Mouse (Mus musculus) embryonic fibroblast, embryonic 13.5 days (primary cell): ENCODE data around the gene Adam12. TPM values are rescaled to one million over a fixed set of nuclear protein-coding genes. Genes with fewer than 3 reads are reported as not detected.

Experiments
- H3K27ac ChIP-seq: 2 replicates; pipeline ENCODE4 v1.5.1; 2012; ENCODE audit warnings: low read length, control low read depth, inconsistent platforms; ENCODE audit not compliant: insufficient read depth
- H3K4me1 ChIP-seq: 2 replicates; pipeline ENCODE4 v1.6.1; 2011; ENCODE audit warnings: low read length; ENCODE audit not compliant: control insufficient read depth, insufficient read depth
- H3K4me3 ChIP-seq: 2 replicates; pipeline ENCODE4 v1.5.1; 2011; ENCODE audit warnings: mild to moderate bottlenecking, control low read depth, low read length; ENCODE audit not compliant: insufficient read depth
- CTCF ChIP-seq: IDR thresholded peaks from 2 replicates; pipeline ENCODE4 v1.5.1; 2011; ENCODE audit warnings: mild to moderate bottlenecking, control low read depth, low read length, moderate library complexity, borderline replicate concordance; ENCODE audit not compliant: insufficient read depth
- POLR2A ChIP-seq: IDR thresholded peaks from 2 replicates; pipeline ENCODE4 v1.6.1; 2011; ENCODE audit warnings: low read depth, mild to moderate bottlenecking, control low read depth, low read length, moderate library complexity
- polyA plus RNA-seq: library from polyadenylated mRNA; stranded (reverse); fragments of >200 nt; gene quantifications from 2 replicates; pipeline ENCODE4 v1.2.4, GENCODE M21; 2011; ENCODE audit warnings: low read depth; ENCODE audit not compliant: missing spikeins, insufficient read length

Adam12 gene
- polyA plus RNA-seq, 1 experiment: 104 TPM

DNA sequence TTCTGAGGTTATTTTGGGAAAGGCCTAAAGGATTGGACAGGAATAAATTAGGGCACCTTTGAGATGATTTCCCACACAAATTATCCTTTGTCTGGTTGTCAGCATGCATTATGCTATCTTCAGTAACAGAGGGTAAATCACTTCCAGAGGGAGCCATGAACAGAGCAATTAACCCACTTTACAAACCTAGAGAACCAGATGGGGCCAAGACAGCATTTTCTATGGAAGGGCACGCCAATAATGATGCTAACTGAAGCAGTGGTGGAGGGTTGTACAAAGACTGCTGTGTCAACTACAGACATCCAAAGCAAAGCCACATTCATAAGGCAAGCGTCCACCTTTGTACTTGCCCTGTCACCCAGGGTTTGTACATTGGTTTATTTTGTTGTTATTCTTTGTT lies 99.6 kb downstream of the Adam12 start:
- no peak overlapping the region for H3K4me3 ChIP-seq
- H3K27ac ChIP-seq: no peak overlapping the region
- TF ChIP-seq CTCF (no peak), POLR2A (no peak)
- H3K4me1 ChIP-seq: no peaks in the 10 kb centered on the region; the same call in 1 of the 2 replicates

DNA sequence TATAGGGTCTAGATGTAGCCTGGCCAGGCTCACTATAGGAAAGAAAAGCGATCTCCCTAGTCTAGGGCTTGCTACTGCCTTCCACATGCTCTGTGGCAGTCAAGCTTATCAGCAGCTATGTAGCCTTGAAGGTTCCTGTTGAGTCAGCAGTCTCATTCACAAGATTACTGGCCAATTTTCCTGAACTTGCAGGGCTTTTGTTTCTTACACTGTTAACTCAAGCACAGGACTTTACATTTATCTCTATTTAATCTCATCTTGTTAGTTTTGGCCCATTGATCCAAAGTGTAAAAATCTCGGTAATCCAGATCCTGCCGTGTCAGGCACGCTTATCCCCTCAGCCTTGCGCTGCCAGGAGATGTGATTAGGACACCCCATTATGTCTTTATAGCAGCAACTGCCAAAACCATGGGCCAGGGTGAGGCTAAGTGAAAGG lies 103.8 kb downstream of the Adam12 start:
- no peak for TF ChIP-seq CTCF
- TF ChIP-seq POLR2A: no peak
- H3K4me1 ChIP-seq: no peaks in the 10 kb centered on the region; the same call in 1 of the 2 replicates
- no peak overlapping the region for H3K4me3 ChIP-seq
- no peak overlapping the region for H3K27ac ChIP-seq

DNA sequence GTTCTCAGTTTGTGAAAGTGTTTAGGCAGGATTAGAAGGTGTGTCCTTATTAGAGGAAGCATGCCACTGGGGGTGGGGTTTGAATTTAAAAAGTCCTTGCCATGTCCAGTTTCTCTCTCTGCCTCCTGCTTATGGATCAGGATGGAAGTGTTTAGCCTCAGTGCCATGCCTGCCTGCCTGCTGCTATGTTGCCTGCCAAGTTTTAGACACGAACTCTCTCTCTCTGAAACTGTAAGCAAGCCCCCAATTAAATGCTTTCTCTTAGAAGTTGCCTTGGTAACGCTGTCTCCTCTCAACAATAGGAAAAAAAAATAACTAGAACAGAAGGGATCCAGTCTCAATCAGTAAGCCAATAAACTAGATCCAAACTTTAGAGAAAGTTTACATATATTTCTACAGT lies 110.5 kb downstream of the Adam12 start:
- TF ChIP-seq CTCF (no peak), POLR2A (no peak)
- Histone ChIP-seq H3K4me3 (no peak overlapping the region), H3K4me1 (peaks cover 8% of the 10 kb centered on the region), H3K27ac (peak overlapping the region; percentile 95)

DNA sequence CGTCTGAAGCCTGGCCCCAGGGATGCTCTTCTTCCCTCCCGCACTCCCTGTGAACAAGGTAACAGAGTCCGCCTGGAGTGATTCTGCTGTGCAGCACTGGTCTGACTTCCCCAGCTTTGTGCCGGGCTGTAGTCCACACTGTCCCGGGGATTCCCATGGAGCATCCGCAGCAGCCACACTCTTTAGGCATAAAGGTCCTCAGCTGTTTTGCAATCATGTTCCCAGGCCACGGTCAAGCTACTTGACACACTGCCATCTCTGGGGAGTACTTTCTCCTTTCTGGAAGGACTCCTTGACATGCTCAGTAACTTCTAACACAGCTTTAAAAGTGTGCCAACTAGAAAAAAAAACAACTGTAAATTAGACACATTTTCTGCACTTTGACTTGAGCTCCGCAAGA lies 116.5 kb downstream of the Adam12 start:
- Histone ChIP-seq H3K4me3 (no peak overlapping the region), H3K4me1 (peaks cover 25% of the 10 kb centered on the region), H3K27ac (peak overlapping the region; percentile 99)
- no peak for TF ChIP-seq CTCF
- no peak for TF ChIP-seq POLR2A

DNA sequence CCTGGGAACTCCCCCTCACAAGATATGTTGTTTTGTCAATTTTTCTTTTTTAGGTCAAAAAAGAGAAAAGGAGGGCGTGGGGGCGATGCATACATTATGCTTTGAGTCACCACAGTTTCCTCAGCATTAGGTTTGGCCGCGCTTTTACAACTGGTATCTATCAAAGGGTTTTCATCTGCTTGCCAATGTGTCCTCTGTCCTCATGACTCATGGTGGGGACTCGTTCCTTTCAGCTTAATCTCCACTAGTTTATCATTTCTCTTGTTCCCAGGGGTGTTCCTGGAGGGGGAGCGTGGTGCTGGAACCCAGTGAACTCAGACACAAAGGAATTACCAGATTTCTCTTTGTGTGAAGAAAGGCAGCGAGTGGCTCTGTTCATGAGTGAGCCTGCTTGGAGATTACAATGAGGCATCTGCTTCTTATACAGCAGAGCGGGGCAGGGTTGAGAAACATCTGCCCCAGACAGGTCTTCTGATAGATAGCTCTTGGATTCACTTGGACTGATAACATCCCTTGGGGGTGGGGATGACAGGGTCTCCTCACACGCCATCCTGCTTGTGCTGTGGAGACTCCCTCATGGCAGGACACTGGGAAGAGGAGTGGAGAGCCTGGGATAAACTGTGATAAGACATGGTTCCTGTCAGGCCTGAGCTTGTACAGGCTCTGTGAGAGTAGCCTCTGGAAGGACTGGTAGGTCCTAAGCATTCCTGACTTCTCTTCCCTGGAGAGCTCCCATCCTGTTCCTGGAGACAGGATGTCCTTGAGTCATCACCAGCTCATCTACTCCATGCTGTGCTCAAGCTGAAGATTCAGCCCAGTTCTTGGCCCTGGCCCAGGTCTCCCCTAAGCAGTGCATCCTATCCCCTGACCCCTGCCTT lies 117.4 kb downstream of the Adam12 start:
- Histone ChIP-seq H3K4me3 (no peak overlapping the region), H3K4me1 (peaks cover 28% of the 10 kb centered on the region), H3K27ac (peak overlapping the region; percentile 99)
- TF ChIP-seq POLR2A: no peak
- no peak for TF ChIP-seq CTCF

DNA sequence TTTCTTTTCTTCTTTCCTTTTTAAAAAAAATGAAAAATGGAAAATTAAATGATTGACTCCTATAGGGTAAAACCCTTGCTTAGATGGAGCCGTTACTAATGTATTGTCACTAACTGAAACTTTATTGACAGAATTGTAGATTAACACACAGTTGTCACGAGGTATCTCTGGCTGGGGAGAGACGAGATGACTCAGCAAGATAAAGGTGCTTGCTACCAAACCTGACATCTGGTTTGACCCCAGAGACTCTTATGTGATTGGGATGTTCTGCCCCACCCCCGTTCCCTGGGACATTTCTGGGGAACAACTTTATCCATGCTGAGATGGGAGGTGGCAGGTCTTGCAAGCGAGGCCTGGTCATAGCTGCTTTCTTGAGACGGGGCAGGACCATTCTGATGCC lies 118.1 kb downstream of the Adam12 start:
- no peak for TF ChIP-seq CTCF
- TF ChIP-seq POLR2A: no peak
- H3K4me3 ChIP-seq: no peak overlapping the region
- peak overlapping the region; percentile 99 for H3K27ac ChIP-seq
- peaks cover 30% of the 10 kb centered on the region for H3K4me1 ChIP-seq

DNA sequence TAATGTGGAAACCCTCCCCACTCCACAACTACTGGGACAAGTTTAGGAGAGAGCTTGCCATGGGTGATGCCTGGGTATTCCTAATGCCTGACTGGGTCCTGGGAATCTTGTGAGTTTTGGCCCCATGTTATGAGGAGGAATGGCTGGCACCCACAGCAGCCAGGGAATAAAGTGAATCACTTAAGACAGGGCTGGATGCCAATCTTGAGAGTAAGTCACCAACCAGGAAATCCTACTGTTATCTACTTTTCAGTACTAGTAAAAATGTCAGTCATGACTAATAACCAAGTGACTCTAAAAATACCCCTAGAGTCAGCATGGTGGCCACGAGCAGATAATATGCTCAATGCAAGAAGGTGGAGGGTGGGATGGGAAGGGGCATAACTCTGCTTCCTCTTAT lies 121.8 kb downstream of the Adam12 start:
- TF ChIP-seq POLR2A (no peak), CTCF (no peak)
- H3K4me1 ChIP-seq: peaks cover 32% of the 10 kb centered on the region
- H3K4me3 ChIP-seq: no peak overlapping the region
- H3K27ac ChIP-seq: peak overlapping the region; percentile 90

DNA sequence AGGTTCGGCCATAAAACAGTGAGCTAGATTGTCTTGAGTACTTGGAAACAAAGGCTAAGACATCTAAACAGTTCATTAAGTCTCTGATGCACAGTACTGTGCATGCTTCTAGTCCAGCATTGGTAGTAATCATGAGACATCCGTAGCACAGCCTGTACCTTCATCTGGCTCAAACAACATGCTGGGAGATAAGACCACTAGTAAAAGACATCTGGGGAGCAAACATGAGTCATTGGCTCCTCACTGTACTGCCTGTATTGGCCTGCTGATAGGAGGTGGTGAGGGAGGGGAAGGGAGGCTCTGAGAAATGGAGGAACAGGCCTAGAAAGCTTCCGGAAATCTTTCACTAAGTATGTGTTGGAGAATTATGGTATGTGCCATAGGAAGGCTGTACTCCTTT lies 124.1 kb downstream of the Adam12 start:
- H3K4me3 ChIP-seq: no peak overlapping the region
- peaks cover 21% of the 10 kb centered on the region for H3K4me1 ChIP-seq
- peak overlapping the region; percentile 87 for H3K27ac ChIP-seq
- no peak for TF ChIP-seq POLR2A
- no peak for TF ChIP-seq CTCF

DNA sequence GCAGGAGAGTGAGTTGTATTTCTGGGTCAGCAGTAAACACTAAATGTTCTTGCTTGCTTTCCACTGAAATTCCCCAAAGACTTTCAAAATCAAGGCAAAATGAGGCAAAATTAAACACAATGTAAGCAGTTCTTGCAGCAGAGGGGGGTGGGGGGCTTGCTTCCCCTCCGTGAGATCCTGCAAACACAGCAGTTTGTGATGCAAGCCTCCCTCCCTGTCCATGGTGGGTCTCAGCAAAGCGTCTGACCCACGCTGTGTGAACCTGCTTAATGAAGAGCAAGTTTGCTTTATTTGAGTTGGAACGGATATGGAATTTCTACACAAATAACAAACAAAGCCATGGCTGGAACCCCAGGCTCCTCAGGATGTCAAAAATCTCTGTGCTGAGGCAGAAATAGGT lies 132.9 kb downstream of the Adam12 start:
- Histone ChIP-seq H3K4me3 (no peak overlapping the region), H3K4me1 (peaks cover 6% of the 10 kb centered on the region; the same call in 1 of the 2 replicates), H3K27ac (peak overlapping the region; percentile 21; the same call in 1 of the 2 replicates)
- no peak for TF ChIP-seq CTCF
- no peak for TF ChIP-seq POLR2A

DNA sequence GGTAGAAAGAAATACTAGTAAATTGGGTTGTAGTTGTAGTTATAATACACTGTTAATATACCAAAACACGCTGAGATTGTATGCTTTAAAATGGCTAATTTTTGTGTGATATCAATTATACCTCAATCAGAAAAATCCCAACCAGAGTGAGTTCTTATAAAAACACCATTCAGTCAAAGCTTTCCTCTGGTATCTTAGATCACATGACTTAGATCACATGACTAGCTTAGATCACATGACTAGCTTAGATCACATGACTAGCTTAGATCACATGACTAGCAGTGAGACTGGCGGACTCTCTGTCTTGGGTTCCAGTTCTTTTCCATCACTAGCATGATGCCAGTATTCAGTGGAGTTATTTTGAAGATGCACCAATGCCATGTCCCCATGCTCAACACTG lies 134.1 kb downstream of the Adam12 start:
- Histone ChIP-seq H3K4me1 (peaks cover 6% of the 10 kb centered on the region; the same call in 1 of the 2 replicates), H3K4me3 (no peak overlapping the region), H3K27ac (peak overlapping the region; percentile 8)
- no peak for TF ChIP-seq CTCF
- no peak for TF ChIP-seq POLR2A

DNA sequence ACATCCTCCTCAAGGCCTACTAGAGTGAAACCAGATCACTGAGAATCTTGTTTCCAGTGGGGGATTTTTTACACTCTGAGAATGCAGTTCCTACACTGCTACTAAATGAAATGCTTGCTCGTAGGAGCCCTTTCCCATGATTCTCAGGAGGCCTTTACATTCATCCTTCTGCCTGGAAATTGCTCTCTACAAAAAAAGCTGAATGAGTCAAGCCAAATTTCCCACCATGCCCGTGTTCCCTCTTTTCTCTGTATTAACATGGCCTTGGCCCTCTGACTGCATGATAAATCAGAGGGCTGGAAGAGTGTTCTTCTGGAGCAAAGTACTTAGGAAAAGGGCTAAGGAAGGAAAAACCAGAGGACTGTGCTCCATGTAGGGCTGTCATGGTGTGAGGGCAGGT lies 138.1 kb downstream of the Adam12 start:
- H3K4me3 ChIP-seq: no peak overlapping the region
- H3K27ac ChIP-seq: 0 out of 2 replicates have a peak overlapping the region, but pooled peaks have one; percentile 50
- TF ChIP-seq CTCF (no peak), POLR2A (no peak)
- peaks cover 14% of the 10 kb centered on the region for H3K4me1 ChIP-seq
